Mouse (Mus musculus): ENCODE measurements around the gene Anapc11. TPM values are rescaled to one million over a fixed set of nuclear protein-coding genes. Genes with fewer than 3 reads are reported as not detected.
A peak's percentile ranks its signal among the peaks of the same experiment; 100 is the strongest.

The Anapc11 gene
- polyA plus RNA-seq, 1 experiment from 2014 or later = 199 TPM

- Histone ChIP-seq H3K27me3 (no peaks in the 10 kb centered on the region), H3K9me3 (no peaks in the 10 kb centered on the region), H3K9ac (replicated peaks) (peak within 1 kb of the TSS; percentile 71), H3K27ac (replicated peaks) (peak within 1 kb of the TSS; percentile 86), H3K4me3 (peak within 1 kb of the TSS; percentile 84), H3K4me2 (replicated peaks) (peak within 1 kb of the TSS; percentile 95), H3K36me3 (peaks cover 52% of the 10 kb centered on the region), H3K4me1 (peaks cover 31% of the 10 kb centered on the region)
- peak; percentile 76 for ATAC-seq (replicated peaks)
- WGBS = 19% methylated on average over 5 of the region's 5 CpGs
Measured at GRCm38 (mm10) chr11:120625152-120625775, 27.0 kb downstream of the Anapc11 start, which contains the start of gene Sirt7. Gene Sirt7, minus strand, starts transcription at chr11:120625240.

DNA sequence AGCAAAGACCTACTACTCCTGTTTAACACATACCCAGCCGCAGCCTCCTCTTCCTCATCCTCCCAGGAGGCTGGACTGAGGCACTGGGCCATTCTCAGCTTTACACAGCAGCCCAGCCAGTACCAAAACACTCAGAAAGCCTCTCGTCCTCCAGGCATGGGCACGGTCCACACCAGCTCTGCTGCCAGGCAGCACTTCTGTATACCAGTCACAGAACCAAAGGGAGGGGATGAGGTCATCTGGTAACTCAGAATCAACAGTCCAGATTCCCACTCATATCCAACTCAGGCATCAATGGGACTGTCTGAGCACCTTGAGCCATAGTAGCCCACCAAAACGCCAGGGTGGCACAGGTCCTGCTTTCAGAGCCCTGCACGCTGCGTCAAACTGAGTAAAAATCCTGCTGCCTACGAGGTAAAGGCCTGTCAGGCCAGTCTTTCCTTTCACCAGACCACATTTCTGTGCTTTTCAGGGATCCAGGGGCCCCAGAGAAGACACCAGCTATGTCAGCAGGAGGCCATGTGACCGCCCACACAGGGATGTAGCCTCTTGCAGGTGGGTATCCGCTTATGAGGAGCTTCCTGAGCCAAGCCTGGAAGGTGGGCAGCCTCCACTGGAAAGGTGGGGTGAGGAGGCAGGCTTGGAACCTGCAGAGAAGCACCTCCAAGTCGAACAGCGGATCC lies 28.7 kb downstream of the Anapc11 start:
- H3K4me2 ChIP-seq (replicated peaks) = no peak overlapping the region
- H3K27me3 ChIP-seq = no peaks in the 10 kb centered on the region
- peaks cover 36% of the 10 kb centered on the region for H3K36me3 ChIP-seq
- 88% methylated on average over 11 of the region's 11 CpGs for WGBS
- H3K4me3 ChIP-seq = no peak overlapping the region
- peaks cover 46% of the 10 kb centered on the region for H3K4me1 ChIP-seq
- H3K27ac ChIP-seq (replicated peaks) = no peak overlapping the region
- no peaks in the 10 kb centered on the region for H3K9me3 ChIP-seq
- no peak overlapping the region for H3K9ac ChIP-seq (replicated peaks)
- no peak for ATAC-seq (replicated peaks)

- Histone ChIP-seq H3K36me3 (peaks cover 28% of the 10 kb centered on the region), H3K9ac (replicated peaks) (no peak overlapping the region), H3K27ac (replicated peaks) (no peak overlapping the region), H3K27me3 (no peaks in the 10 kb centered on the region), H3K4me1 (peaks cover 53% of the 10 kb centered on the region), H3K4me2 (replicated peaks) (no peak overlapping the region), H3K4me3 (no peak overlapping the region), H3K9me3 (no peaks in the 10 kb centered on the region)
- no peak for ATAC-seq (replicated peaks)
- 84% methylated on average over 22 of the region's 22 CpGs for WGBS
Measured at GRCm38 (mm10) chr11:120627468-120628300, 29.5 kb downstream of the Anapc11 start.

GRCm38 (mm10) chr11:120628601-120629340 lies 30.6 kb downstream of the Anapc11 start:
- ATAC-seq (replicated peaks) = no peak
- WGBS = 91% methylated on average over 23 of the region's 23 CpGs
- peaks cover 49% of the 10 kb centered on the region for H3K4me1 ChIP-seq
- no peak overlapping the region for H3K9ac ChIP-seq (replicated peaks)
- H3K4me3 ChIP-seq = no peak overlapping the region
- no peak overlapping the region for H3K4me2 ChIP-seq (replicated peaks)
- no peaks in the 10 kb centered on the region for H3K9me3 ChIP-seq
- no peak overlapping the region for H3K27ac ChIP-seq (replicated peaks)
- peaks cover 22% of the 10 kb centered on the region for H3K36me3 ChIP-seq
- no peaks in the 10 kb centered on the region for H3K27me3 ChIP-seq

DNA sequence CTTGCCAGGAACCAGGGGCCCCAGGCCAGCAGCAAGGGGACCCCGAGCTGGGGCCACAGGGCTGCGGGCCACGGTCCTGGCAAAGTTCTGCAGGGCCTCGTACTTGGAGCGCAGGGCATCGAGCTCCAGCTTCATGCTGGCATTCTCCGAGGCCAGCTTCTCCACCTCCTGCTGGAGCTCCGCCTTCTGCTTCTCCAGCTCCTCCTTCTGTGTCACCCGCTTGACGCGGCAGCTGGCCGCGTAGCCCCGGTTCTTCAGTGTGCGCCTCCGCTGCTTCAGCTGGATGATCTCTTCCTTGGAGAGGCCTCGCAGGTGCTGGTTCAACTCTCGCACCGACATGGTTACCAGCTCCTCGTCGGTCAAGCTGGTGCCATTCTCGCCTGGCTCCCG lies 31.1 kb downstream of the Anapc11 start:
- 72% methylated on average over 23 of the region's 23 CpGs for WGBS
- H3K27ac ChIP-seq (replicated peaks) = no peak overlapping the region
- H3K27me3 ChIP-seq = no peaks in the 10 kb centered on the region
- H3K4me1 ChIP-seq = peaks cover 46% of the 10 kb centered on the region
- H3K9ac ChIP-seq (replicated peaks) = no peak overlapping the region
- peaks cover 22% of the 10 kb centered on the region for H3K36me3 ChIP-seq
- H3K4me2 ChIP-seq (replicated peaks) = no peak overlapping the region
- H3K9me3 ChIP-seq = no peaks in the 10 kb centered on the region
- no peak for ATAC-seq (replicated peaks)
- no peak overlapping the region for H3K4me3 ChIP-seq

- Histone ChIP-seq H3K9me3 (no peaks in the 10 kb centered on the region), H3K9ac (replicated peaks) (no peak overlapping the region), H3K27ac (replicated peaks) (no peak overlapping the region), H3K4me3 (no peak overlapping the region), H3K4me2 (replicated peaks) (no peak overlapping the region), H3K4me1 (peaks cover 45% of the 10 kb centered on the region), H3K27me3 (no peaks in the 10 kb centered on the region), H3K36me3 (peaks cover 22% of the 10 kb centered on the region)
- 44% methylated on average over 7 of the region's 7 CpGs for WGBS
- no peak for ATAC-seq (replicated peaks)
Measured at GRCm38 (mm10) chr11:120629911-120630310, 31.7 kb downstream of the Anapc11 start.

- peaks cover 41% of the 10 kb centered on the region for H3K4me1 ChIP-seq
- H3K36me3 ChIP-seq = peaks cover 22% of the 10 kb centered on the region
- H3K9ac ChIP-seq (replicated peaks) = no peak overlapping the region
- 37% methylated on average over 5 of the region's 5 CpGs for WGBS
- H3K4me3 ChIP-seq = no peak overlapping the region
- no peaks in the 10 kb centered on the region for H3K9me3 ChIP-seq
- no peak for ATAC-seq (replicated peaks)
- no peak overlapping the region for H3K4me2 ChIP-seq (replicated peaks)
- no peaks in the 10 kb centered on the region for H3K27me3 ChIP-seq
- no peak overlapping the region for H3K27ac ChIP-seq (replicated peaks)
Measured at GRCm38 (mm10) chr11:120630401-120630871, 32.2 kb downstream of the Anapc11 start.

DNA sequence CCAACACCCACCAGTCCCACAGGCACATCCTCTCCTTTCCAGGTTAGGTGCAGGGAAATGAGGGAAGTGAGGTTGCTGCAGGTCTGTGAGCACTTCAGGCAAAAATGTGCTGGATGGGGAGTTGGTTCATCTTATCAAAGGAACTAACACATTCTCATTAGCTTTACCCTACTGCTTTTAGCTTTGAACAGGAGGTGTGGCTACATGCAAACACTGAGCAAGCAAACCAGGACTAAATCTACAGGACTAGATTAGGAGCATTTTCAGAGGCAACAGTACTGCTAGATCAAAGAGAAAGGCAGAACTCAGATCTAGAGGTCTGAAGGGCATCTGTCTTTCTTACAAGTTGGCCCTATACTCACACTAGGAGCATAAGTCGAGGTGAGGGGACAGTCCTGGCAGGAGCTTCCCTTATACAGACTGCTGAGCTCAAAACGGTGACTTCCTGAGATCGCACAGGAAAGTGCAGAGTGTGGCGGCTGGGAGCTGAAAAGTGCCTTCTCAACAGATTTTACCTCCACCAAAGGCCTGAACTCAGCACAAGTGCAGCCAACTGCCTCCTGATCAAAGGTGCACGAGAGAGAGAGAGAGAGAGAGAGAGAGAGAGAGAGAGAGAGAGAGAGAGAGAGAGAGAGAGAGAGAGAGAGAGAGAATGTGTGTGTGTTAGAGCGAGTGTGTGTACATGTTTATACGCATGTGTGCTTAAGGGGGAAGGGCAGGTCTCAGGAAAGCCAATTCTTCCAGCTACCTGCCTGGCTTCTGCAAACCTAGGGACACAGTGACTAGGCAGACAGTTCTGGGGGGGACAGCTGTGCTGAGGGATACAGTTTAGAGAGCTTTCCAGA lies 32.9 kb downstream of the Anapc11 start:
- Histone ChIP-seq H3K27me3 (no peaks in the 10 kb centered on the region), H3K4me2 (replicated peaks) (peak overlapping the region; percentile 90; the same call in 1 of the 2 replicates), H3K9ac (replicated peaks) (no peak overlapping the region; the same call in 1 of the 2 replicates), H3K27ac (replicated peaks) (no peak overlapping the region), H3K4me1 (peaks cover 35% of the 10 kb centered on the region), H3K36me3 (peaks cover 22% of the 10 kb centered on the region), H3K9me3 (no peaks in the 10 kb centered on the region), H3K4me3 (peak overlapping the region; percentile 58; the same call in 1 of the 2 replicates)
- WGBS = 50% methylated on average over 7 of the region's 7 CpGs
- ATAC-seq (replicated peaks) = no peak

DNA sequence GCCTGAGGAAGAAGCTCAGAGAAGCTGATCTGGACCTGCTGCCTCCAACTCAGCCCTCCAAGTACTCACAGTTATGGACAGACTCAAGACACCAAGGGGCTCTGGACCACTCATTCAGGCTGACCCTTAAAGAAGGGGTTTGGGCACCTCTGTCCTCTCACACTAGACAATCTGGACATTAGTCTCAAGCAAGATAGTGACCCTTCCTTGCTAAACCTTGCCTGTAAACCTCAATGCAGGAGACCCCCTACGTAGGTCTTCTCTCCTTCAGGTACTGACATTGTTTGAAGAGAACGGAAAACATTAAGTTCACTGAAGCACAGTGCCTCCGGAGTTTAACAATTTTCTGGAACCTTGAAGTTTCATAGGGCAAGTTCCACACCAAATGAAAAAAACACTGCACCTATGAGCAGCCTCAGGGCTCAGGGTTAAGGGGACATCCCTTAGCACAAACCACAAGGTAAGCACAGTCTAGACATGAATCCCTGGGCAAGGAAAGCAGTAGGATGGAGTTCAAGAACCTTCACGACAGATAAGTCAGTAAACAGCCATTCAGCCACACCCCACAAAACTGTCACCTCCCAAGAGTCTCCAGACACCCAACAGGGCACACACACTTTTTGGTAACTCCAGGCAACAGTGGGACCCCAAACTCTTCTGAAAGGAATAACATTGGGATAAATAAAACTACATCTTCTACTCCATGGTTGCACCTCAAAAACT lies 33.7 kb downstream of the Anapc11 start:
- H3K4me1 ChIP-seq = peaks cover 35% of the 10 kb centered on the region
- 67% methylated on average over 4 of the region's 4 CpGs for WGBS
- H3K36me3 ChIP-seq = peaks cover 17% of the 10 kb centered on the region
- peak overlapping the region; percentile 62 for H3K9ac ChIP-seq (replicated peaks)
- ATAC-seq (replicated peaks) = no peak
- no peaks in the 10 kb centered on the region for H3K27me3 ChIP-seq
- H3K4me2 ChIP-seq (replicated peaks) = peak overlapping the region; percentile 90
- H3K4me3 ChIP-seq = peak overlapping the region; percentile 58
- no peak overlapping the region for H3K27ac ChIP-seq (replicated peaks)
- H3K9me3 ChIP-seq = no peaks in the 10 kb centered on the region
